Mouse (Mus musculus) liver, embryonic 11.5 days (tissue): Measurements from ENCODE around the gene Gm10491. TPM values are rescaled to one million over a fixed set of nuclear protein-coding genes. Genes with fewer than 3 reads are reported as not detected.
A peak's percentile ranks its signal among the peaks of the same experiment; 100 is the strongest.
"Not testable (repeated sequence)": the region's sequence is repeated elsewhere in the genome, so short reads cannot be mapped to it uniquely, and the experiment has no call there.

Experiments
- ATAC-seq: fragments of 200-750 bp; cut with Nextera tagmentation; replicated peaks from 2 replicates; pipeline ENCODE4 v1.8.0; 2017; ENCODE audit warnings: moderate number of reproducible peaks, mild to moderate bottlenecking, moderate TSS enrichment, moderate library complexity; ENCODE audit not compliant: low FRiP score
- DNase-seq: peaks from one replicate; pipeline ENCODE4 v3.0.0-alpha.2; 2017; ENCODE audit warnings: low spot score
- H3K27ac ChIP-seq: fragments of 300-500 bp; sonication (generic); 2 replicates; pipeline ENCODE4 v1.5.1; 2014; ENCODE audit warnings: mild to moderate bottlenecking, low read depth, low read length, control low read depth
- H3K27me3 ChIP-seq: fragments of 300-500 bp; sonication (generic); replicated peaks from 2 replicates; pipeline ENCODE4 v1.6.1; 2014; ENCODE audit warnings: low read length, mixed read lengths; ENCODE audit not compliant: control insufficient read depth, insufficient read depth
- H3K36me3 ChIP-seq: fragments of 300-500 bp; sonication (generic); 2 replicates; pipeline ENCODE4 v1.6.1; 2014; ENCODE audit warnings: mild to moderate bottlenecking, low read length, moderate library complexity, mixed read lengths; ENCODE audit not compliant: control insufficient read depth, insufficient read depth
- H3K4me1 ChIP-seq: fragments of 300-500 bp; sonication (generic); replicated peaks from 2 replicates; pipeline ENCODE4 v1.6.1; 2014; ENCODE audit warnings: low read length, mixed read lengths; ENCODE audit not compliant: control insufficient read depth, insufficient read depth
- H3K4me2 ChIP-seq: fragments of 300-500 bp; sonication (generic); 2 replicates; pipeline ENCODE4 v1.6.1; 2014; ENCODE audit warnings: mild to moderate bottlenecking, control low read depth, moderate library complexity
- H3K4me3 ChIP-seq: fragments of 300-500 bp; sonication (generic); 2 replicates; pipeline ENCODE4 v1.5.1; 2014; ENCODE audit warnings: low read depth, low read length, control low read depth
- H3K9ac ChIP-seq: fragments of 300-500 bp; sonication (generic); 2 replicates; pipeline ENCODE4 v1.6.1; 2014; ENCODE audit warnings: low read depth, low read length, control low read depth
- H3K9me3 ChIP-seq: fragments of 300-500 bp; sonication (generic); 2 replicates; pipeline ENCODE4 v1.6.1; 2016; ENCODE audit warnings: low read length, inconsistent platforms, mixed read lengths; ENCODE audit not compliant: control insufficient read depth
- WGBS: fragments of 180-500 bp; shearing (Covaris S2); extraction: QIAGEN DNeasy Blood & Tissue Kit; methylation state at CpG from one replicate; pipeline ENCODE4 v1.1.7; 2014; 5-methylcytosine and 5-hydroxymethylcytosine counted together
- polyA plus RNA-seq: library from polyadenylated mRNA; unstranded; fragments of >200 nt; fragmentation: Nextera tagmentation; extraction: Ambion mirVana; gene quantifications from 2 replicates; pipeline ENCODE4 v1.2.1, GENCODE M21; 2014

Gene Gm10491
- polyA plus RNA-seq, 1 experiment from 2014 or later = not detected

DNA sequence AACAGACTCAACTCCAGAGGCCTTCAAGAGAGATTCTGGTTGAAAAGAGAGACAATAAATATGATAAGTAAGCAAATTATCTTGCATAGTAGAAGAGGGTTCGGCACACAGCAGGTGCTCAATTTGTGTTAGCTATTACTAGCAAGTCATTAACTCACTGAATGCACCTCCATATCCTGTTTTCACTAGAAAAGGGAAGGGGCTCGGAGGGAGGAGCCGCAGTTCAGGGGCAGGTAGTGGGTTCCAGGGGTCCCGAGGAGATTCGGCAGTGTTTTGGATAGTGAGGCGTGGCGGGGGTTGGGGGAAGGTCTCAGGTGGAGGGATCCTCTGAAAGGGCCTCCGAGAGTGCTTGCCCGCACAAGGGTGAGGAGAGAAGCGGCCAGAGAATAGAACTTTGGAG lies 19.5 kb upstream of the Gm10491 start:
- Histone ChIP-seq H3K27me3 (peaks cover 62% of the 10 kb centered on the region), H3K4me3 (no peak overlapping the region), H3K4me2 (no peak overlapping the region), H3K27ac (no peak overlapping the region), H3K4me1 (no peaks in the 10 kb centered on the region), H3K9me3 (no peaks in the 10 kb centered on the region), H3K9ac (no peak overlapping the region), H3K36me3 (no peaks in the 10 kb centered on the region)
- DNase-seq (no peak), ATAC-seq (no peak)
- 24% methylated on average over 10 of the region's 10 CpGs for WGBS

DNA sequence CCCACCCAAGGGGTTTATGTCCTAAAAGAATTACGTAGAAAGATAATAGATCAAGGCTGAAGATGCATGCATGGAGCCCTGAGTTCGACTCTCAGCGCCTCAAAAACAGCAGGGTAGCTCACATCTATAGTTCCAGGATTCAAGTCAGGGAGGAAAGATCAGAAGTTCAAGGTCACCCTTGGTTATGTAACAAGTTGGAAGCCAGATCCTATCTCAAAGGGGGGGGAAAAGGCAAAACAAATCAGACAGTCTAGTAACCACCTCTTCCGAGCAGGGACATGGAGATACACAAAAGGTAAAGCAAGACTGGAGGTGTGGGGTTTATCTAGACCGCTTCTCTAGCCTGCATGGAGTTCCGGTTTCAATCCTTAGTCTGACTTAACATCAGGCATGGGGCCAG lies 18.6 kb upstream of the Gm10491 start:
- H3K27me3 ChIP-seq = peaks cover 71% of the 10 kb centered on the region
- no peak overlapping the region for H3K4me3 ChIP-seq
- WGBS = 58% methylated on average over 6 of the region's 6 CpGs
- no peak for ATAC-seq
- no peaks in the 10 kb centered on the region for H3K36me3 ChIP-seq
- H3K9me3 ChIP-seq = no peaks in the 10 kb centered on the region
- H3K27ac ChIP-seq = no peak overlapping the region
- H3K4me2 ChIP-seq = no peak overlapping the region
- no peak overlapping the region for H3K9ac ChIP-seq
- no peaks in the 10 kb centered on the region for H3K4me1 ChIP-seq
- DNase-seq = no peak

DNA sequence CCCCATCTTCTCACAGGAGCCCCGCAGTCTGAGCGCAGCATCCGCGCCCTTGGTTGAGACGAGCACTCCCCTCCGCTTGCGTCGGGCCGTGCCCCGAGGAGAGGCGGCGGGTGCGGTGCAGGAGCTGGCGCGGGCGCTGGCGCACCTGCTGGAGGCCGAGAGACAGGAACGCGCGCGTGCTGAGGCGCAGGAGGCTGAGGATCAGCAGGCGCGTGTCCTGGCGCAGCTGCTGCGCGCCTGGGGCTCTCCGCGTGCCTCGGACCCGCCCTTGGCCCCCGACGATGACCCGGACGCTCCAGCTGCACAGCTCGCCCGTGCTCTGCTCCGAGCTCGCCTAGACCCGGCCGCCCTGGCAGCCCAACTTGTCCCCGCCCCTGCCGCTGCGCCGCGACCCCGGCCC lies 14.4 kb upstream of the Gm10491 start:
- ATAC-seq = no peak
- Histone ChIP-seq H3K27ac (no peak overlapping the region), H3K4me3 (peak overlapping the region; percentile 31), H3K9me3 (no peaks in the 10 kb centered on the region), H3K9ac (no peak overlapping the region), H3K4me1 (no peaks in the 10 kb centered on the region), H3K4me2 (peak overlapping the region; percentile 49), H3K36me3 (no peaks in the 10 kb centered on the region), H3K27me3 (peaks cover 77% of the 10 kb centered on the region)
- no peak for DNase-seq
- WGBS = 14% methylated on average over 32 of the region's 48 CpGs

DNA sequence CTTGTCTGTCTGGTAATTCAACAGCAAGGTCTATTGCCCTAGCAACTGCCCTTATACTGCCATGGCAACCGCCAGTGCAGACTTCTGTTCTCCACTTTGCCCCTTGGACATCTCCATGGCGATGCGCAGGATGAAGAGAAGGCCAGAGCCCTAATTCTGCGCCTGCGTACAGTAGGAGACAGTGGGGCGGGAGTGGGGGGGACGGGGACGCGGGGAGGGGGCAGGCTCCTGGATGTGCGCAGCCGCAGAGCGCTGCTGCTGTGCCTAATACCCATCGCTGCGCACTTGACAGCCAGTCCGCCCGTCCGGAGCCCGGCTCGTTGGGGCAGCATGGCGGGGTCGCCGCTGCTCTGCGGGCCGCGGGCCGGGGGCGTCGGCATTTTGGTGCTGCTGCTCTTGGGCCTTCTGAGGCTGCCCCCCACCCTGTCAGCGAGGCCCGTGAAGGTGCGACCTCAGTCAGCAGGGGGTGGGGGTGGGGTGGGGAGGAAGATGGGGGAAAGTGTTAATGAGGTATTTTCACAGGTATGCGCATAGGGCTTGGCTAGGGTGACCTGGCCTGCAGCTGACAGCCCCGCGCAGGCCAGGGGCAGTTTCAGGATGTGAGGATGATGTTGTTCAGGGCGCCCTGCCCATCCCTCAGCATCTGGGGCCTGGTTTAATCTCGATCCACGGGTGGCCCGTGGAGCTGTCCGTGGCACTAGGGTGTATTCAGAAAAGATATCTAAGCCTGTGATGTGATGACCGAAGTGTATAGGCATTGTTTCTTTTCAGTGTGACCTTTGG lies 12.2 kb upstream of the Gm10491 start, which contains the start of gene Pcsk1n:
Pcsk1n (plus strand) TSS at position 222 of the 783 bp plus-strand sequence.
- H3K4me3 ChIP-seq = no peak within 1 kb of the TSS
- no peak for DNase-seq
- ATAC-seq = no peak

DNA sequence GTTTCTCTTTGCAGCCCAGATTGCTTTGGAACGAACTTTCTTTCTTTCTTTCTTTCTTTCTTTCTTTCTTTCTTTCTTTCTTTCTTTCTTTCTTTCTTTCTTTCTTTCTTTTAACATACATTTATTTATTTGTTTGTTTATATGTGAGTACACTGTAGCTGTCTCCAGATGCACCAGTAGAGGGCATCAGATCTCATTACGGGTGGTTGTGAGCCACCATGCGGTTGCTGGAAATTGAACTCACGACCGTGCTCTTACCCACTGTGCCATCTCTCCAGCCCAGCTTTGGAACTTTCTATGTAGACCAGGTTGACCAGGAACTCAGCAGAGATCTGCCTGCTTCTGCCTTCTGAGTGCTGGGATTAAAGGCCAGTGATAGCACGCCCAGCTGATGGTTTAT lies 10.3 kb upstream of the Gm10491 start:
- H3K4me1 ChIP-seq, ATAC-seq, H3K9ac ChIP-seq, DNase-seq, H3K36me3 ChIP-seq, H3K4me3 ChIP-seq, H3K4me2 ChIP-seq, H3K9me3 ChIP-seq, H3K27ac ChIP-seq: not testable (repeated sequence)
- 51% methylated on average over 6 of the region's 6 CpGs for WGBS
- H3K27me3 ChIP-seq = peaks cover 44% of the 10 kb centered on the region

More for the DNA sequence above, 12.2 kb upstream of the Gm10491 start, which contains the start of gene Pcsk1n:
- H3K4me2 ChIP-seq = peak within 1 kb of the TSS; percentile 40
- H3K9me3 ChIP-seq = no peaks in the 10 kb centered on the region
- H3K27ac ChIP-seq = no peak within 1 kb of the TSS
- WGBS = 11% methylated on average over 36 of the region's 40 CpGs
- H3K36me3 ChIP-seq = no peaks in the 10 kb centered on the region
- peaks cover 62% of the 10 kb centered on the region for H3K27me3 ChIP-seq
- H3K9ac ChIP-seq = no peak within 1 kb of the TSS
- no peaks in the 10 kb centered on the region for H3K4me1 ChIP-seq

DNA sequence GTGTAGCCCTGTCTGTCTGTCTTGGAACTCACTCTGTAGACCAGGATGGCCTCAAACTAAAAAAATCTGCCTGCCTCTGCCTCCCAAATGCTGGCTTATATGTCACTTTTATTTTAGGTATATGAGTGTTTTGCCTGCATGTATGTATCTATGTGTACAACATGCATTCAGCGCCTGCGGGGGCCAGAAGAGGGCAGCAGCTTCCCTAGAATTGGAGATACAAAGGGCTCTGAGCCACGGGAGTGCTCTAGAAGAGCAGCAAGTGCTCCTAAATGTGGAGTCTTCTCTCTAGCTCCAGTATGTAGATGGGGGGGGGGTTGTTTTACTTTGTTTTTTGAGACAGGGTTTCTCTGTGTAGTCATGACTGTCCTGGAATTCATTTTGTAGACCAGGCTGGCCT lies 8.0 kb upstream of the Gm10491 start:
- DNase-seq, H3K4me2 ChIP-seq, H3K36me3 ChIP-seq, H3K27ac ChIP-seq, H3K4me1 ChIP-seq, H3K9me3 ChIP-seq, H3K4me3 ChIP-seq, H3K9ac ChIP-seq: not testable (repeated sequence)
- peak; percentile 64 for ATAC-seq
- 10% methylated on average over 3 of the region's 3 CpGs for WGBS
- peaks cover 21% of the 10 kb centered on the region for H3K27me3 ChIP-seq

DNA sequence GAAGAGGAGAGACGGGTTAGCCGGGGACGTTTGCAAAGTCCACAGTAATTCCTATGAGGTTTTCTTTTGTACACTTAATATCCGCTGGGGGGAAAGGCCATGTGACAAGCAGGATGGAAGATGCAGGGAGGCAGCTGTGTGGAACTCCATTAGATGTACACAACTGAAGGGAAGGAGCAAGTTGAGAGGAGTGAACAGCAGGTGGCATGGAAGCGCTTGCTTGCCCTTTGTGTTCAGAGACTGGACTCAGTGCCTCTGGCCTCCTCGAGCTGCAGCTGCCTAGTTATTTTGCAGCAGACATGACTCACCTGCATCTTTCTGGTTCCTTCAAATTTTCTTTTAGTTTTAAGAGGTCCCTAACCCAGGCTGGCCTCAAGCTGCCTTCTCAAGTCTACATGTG lies 2.8 kb upstream of the Gm10491 start:
- H3K36me3 ChIP-seq = no peaks in the 10 kb centered on the region
- no peak for DNase-seq
- H3K9ac ChIP-seq = no peak overlapping the region
- H3K27ac ChIP-seq = no peak overlapping the region
- no peak overlapping the region for H3K4me3 ChIP-seq
- no peaks in the 10 kb centered on the region for H3K4me1 ChIP-seq
- WGBS = 64% methylated on average over 6 of the region's 6 CpGs
- H3K27me3 ChIP-seq = no peaks in the 10 kb centered on the region
- no peak for ATAC-seq
- no peaks in the 10 kb centered on the region for H3K9me3 ChIP-seq
- H3K4me2 ChIP-seq = no peak overlapping the region

DNA sequence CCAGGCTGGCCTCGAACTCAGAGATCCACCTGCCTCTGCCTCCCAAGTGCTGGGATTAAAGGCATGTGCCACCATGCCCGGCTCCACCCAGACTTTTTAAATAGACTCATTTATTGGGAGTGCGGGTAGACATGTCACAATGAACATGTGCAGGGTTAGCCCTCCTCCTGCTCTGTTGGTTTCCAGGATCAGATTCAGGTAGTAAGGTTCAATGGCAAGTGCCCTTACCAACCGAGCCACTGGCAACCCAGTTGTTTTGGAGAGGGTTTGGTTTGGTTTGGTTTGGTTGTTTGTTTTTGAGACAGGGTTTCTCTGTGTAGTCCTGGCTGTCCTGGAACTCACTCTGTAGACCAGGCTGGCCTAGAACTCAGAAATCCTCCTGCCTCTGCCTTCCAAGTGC lies 1.6 kb upstream of the Gm10491 start, which contains the start of gene Gm10490:
Gm10490 (plus strand) TSS at position 301 of the 400 bp plus-strand sequence.
- not testable (repeated sequence) for H3K9ac ChIP-seq, ATAC-seq, H3K27ac ChIP-seq, H3K36me3 ChIP-seq, H3K4me2 ChIP-seq, H3K4me3 ChIP-seq, H3K27me3 ChIP-seq, H3K4me1 ChIP-seq, DNase-seq, H3K9me3 ChIP-seq
- 86% methylated on average over 4 of the region's 4 CpGs for WGBS

DNA sequence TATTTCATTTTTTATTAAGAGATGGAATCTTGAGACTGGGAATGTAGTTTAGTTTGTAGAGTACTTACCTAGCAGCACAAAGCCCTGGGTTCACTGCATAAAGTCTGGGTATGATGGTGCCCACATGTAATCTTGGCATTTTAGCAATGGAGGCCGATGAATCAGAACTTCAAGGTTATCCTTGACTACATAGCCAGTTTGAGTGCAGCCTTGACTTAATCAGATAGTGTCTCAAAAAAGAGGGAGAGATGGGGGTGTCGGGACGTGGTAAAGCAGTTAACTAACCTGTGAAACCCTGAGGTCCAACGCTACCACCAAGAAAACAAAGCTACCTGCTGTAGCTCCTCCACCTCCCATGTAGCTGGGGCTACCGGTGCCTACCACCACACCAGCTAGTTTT lies 3.2 kb downstream of the Gm10491 start:
- Histone ChIP-seq H3K4me1 (no peaks in the 10 kb centered on the region), H3K9ac (no peak overlapping the region), H3K36me3 (no peaks in the 10 kb centered on the region), H3K27me3 (no peaks in the 10 kb centered on the region), H3K4me2 (no peak overlapping the region), H3K4me3 (no peak overlapping the region), H3K27ac (no peak overlapping the region), H3K9me3 (no peaks in the 10 kb centered on the region)
- whole genome bisulfite sequencing = 91% methylated on average over 5 of the region's 5 CpGs
- no peak for ATAC-seq
- DNase-seq = no peak
